Mouse (Mus musculus) limb, embryonic 11.5 days (tissue): ENCODE data around the gene Atp5e. TPM values are rescaled to one million over a fixed set of nuclear protein-coding genes. Genes with fewer than 3 reads are reported as not detected.
A peak's percentile ranks its signal among the peaks of the same experiment; 100 is the strongest.

Experiments
- ATAC-seq: fragments of 200-750 bp; cut with Nextera tagmentation; 2 replicates; pipeline ENCODE4 v1.8.0; 2017; ENCODE audit warnings: low read depth; ENCODE audit not compliant: insufficient number of reproducible peaks, low FRiP score, low TSS enrichment
- DNase-seq: peaks from one replicate; pipeline ENCODE4 v3.0.0-alpha.2; 2015; ENCODE audit warnings: low spot score
- H3K27ac ChIP-seq: fragments of 300-500 bp; sonication (generic); replicated peaks from 2 replicates; pipeline ENCODE4 v1.5.1; 2014; ENCODE audit warnings: low read depth, mild to moderate bottlenecking, low read length
- H3K27me3 ChIP-seq: fragments of 300-500 bp; sonication (generic); 2 replicates; pipeline ENCODE4 v1.6.1; 2014; ENCODE audit warnings: mild to moderate bottlenecking, low read length, mixed read lengths; ENCODE audit not compliant: control insufficient read depth, insufficient read depth
- H3K36me3 ChIP-seq: fragments of 300-500 bp; sonication (generic); 2 replicates; pipeline ENCODE4 v1.6.1; 2014; ENCODE audit warnings: mild to moderate bottlenecking, low read length, moderate library complexity, mixed read lengths; ENCODE audit not compliant: control insufficient read depth, insufficient read depth
- H3K4me1 ChIP-seq: fragments of 300-500 bp; sonication (generic); 2 replicates; pipeline ENCODE4 v1.6.1; 2014; ENCODE audit warnings: low read length, mixed read lengths; ENCODE audit not compliant: control insufficient read depth, insufficient read depth
- H3K4me2 ChIP-seq: fragments of 300-500 bp; sonication (generic); 2 replicates; pipeline ENCODE4 v1.6.1; 2014; ENCODE audit warnings: low read depth, mild to moderate bottlenecking, moderate library complexity; ENCODE audit not compliant: severe bottlenecking
- H3K4me3 ChIP-seq: fragments of 300-500 bp; sonication (generic); 2 replicates; pipeline ENCODE4 v1.5.1; 2014; ENCODE audit warnings: low read depth, low read length
- H3K9ac ChIP-seq: fragments of 300-500 bp; sonication (generic); 2 replicates; pipeline ENCODE4 v1.6.1; 2014; ENCODE audit warnings: mild to moderate bottlenecking, low read length
- H3K9me3 ChIP-seq: fragments of 300-500 bp; sonication (generic); 2 replicates; pipeline ENCODE4 v1.6.1; 2016; ENCODE audit warnings: low read length; ENCODE audit not compliant: control insufficient read depth
- WGBS: fragments of 180-500 bp; shearing (Covaris S2); extraction: QIAGEN DNeasy Blood & Tissue Kit; methylation state at CpG from one replicate; pipeline ENCODE4 v1.1.7; 2014; 5-methylcytosine and 5-hydroxymethylcytosine counted together
- polyA plus RNA-seq: library from polyadenylated mRNA; unstranded; fragments of >200 nt; fragmentation: Nextera tagmentation; extraction: Ambion mirVana; gene quantifications from 2 replicates; pipeline ENCODE4 v1.2.1, GENCODE M21; 2014

Gene Atp5e
- 720 and 731 TPM in 2 replicates for polyA plus RNA-seq

DNA sequence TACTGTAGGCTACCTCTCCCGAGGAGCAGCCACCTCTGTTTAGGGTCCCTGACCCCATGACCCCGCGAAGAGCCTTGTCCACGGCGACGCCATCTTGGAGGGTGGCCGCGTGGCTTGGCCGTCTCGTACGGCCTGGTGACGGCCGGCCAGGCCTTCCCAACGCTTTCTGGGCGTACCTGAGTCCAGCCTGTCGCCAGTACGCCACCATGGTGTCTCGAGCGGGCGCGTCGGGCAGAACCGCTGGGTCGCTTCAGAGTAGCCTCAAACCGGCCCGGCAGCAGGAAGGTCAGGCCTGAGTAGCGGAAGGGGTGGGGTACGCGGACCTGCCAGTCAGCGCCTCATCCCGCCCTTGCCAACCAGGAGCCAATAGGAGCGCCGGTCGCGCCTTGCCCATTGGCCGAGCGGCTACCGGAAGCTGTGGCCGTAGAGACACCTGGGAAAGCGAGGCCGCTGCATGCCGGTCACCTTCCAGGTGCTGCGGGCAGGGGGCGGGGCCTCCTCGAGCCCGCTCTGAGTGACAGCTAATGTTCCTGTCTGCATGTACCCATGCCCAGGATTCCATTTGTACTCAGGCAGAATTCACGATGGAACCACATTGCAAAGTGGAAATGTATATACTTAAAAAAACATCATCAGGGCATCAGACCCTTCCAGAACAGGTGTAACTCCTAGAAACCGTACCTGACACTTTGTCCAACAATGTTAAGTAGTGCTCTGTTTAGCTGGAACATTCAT is at the start of gene Atp5e:
Gene Atp5e, minus strand, starts transcription at position 317 of the 735 bp plus-strand sequence.
- no peaks in the 10 kb centered on the region for H3K4me1 ChIP-seq
- H3K4me3 ChIP-seq: peak within 1 kb of the TSS; percentile 82
- no peak within 1 kb of the TSS for H3K27ac ChIP-seq
- H3K4me2 ChIP-seq: peak within 1 kb of the TSS; percentile 75
- no peaks in the 10 kb centered on the region for H3K27me3 ChIP-seq
- peak; percentile 96 for DNase-seq
- ATAC-seq: peak; percentile 98
- H3K9me3 ChIP-seq: no peaks in the 10 kb centered on the region
- H3K36me3 ChIP-seq: no peaks in the 10 kb centered on the region; the same call in 1 of the 2 replicates
- WGBS: 2% methylated on average over 48 of the region's 48 CpGs
- H3K9ac ChIP-seq: peak within 1 kb of the TSS; percentile 88

DNA sequence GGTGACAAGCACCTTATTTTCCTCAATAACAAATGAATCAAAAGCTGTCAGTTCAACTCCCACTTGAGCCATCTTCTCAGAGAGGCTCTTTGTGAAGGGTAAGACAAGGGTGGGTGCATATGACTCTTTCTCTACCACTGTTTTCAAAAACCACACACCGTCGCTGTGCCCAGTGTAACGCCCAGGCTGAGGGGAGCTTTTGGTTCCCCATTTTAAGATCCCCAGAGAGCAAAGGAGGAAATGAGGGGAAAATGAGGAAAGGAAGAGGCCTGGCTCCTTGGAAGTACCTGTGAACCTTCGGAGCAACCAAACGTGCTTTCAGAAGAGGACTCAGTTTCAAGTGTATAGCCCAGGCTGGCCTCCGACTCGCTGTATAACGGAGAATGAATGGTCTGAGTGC is 45.9 kb upstream of the Atp5e start:
- Histone ChIP-seq H3K27ac (no peak overlapping the region), H3K9me3 (no peaks in the 10 kb centered on the region), H3K4me3 (no peak overlapping the region), H3K4me2 (no peak overlapping the region), H3K27me3 (no peaks in the 10 kb centered on the region), H3K36me3 (no peaks in the 10 kb centered on the region), H3K4me1 (no peaks in the 10 kb centered on the region), H3K9ac (no peak overlapping the region)
- 86% methylated on average over 8 of the region's 8 CpGs for WGBS
- DNase-seq (no peak), ATAC-seq (no peak)

DNA sequence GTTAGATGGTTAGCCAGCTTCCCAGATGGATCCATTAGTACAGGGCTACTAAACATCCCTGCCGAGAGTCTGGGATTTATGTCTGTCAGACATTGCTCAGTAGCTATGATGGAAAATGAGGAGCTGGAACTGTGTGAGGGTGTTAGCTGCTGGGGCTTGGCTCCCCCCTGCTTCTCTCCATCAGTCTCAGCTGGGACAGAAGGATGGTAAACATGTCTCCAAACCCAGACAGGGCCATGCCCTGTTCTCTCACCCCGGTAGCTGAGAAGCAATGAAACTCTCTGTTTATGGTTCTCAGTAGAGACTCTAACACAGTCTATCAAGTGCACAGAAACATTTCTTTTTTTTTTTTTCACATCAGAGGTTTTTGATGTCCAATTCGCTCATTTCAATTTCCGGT is 44.1 kb upstream of the Atp5e start:
- H3K4me1 ChIP-seq: no peaks in the 10 kb centered on the region
- ATAC-seq: no peak
- DNase-seq: no peak
- no peaks in the 10 kb centered on the region for H3K36me3 ChIP-seq
- 83% methylated on average over 4 of the region's 4 CpGs for WGBS
- no peaks in the 10 kb centered on the region for H3K27me3 ChIP-seq
- H3K4me2 ChIP-seq: no peak overlapping the region
- H3K4me3 ChIP-seq: no peak overlapping the region
- H3K9ac ChIP-seq: no peak overlapping the region
- no peak overlapping the region for H3K27ac ChIP-seq
- no peaks in the 10 kb centered on the region for H3K9me3 ChIP-seq

DNA sequence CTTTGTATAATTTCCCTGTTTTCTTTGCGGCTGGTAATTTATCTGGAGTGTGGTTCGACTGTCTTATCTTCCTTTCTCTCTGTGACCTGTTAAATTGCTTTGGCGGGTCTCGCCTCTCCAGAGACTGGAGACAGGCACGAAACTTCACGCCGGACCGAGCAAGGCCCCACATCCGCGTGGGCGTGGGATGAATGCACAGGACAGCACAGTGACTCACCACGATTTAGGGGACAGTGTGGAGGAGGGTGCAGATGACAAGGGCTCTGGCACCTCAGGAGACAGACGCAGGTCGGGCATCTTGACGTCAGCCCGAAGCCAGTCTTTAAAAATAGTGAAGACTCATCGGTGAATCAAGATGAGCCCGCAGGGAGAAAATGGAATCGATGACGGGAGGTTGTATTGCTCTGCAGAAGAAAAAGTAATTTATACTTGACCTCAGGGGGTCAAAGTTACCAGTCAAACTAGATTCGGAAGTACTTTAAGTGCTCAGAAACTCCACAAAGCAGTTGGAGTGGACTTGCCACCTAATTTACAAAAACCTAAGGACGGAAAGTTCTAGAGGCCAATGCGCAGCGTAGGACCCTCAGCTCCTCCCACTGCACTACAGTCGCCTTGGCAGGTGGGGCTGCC is 39.0 kb upstream of the Atp5e start:
- Histone ChIP-seq H3K4me1 (no peaks in the 10 kb centered on the region), H3K9me3 (no peaks in the 10 kb centered on the region), H3K4me2 (no peak overlapping the region), H3K4me3 (no peak overlapping the region), H3K9ac (no peak overlapping the region), H3K27me3 (no peaks in the 10 kb centered on the region), H3K27ac (no peak overlapping the region), H3K36me3 (no peaks in the 10 kb centered on the region)
- WGBS: 80% methylated on average over 25 of the region's 25 CpGs
- ATAC-seq (no peak), DNase-seq (no peak)

DNA sequence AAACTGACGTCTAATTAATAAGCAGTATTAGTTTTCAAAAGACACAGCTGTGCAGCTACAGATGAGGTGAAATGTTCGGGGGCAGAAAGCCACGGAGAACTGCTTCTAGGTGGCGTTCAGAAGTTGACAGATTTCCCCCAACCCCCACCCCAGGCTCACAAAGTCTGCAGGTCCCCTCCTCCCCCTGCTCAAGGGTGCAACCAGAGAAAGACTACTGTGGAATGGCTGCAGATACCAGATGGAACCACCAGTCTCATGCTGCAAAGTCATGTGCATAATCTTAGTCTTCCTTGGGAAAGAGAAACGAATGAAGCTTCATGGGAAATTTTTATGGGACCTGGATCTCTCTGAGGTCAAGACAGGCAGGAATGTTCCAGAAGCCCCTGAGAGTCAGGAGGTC is 38.4 kb upstream of the Atp5e start:
- Histone ChIP-seq H3K27me3 (no peaks in the 10 kb centered on the region), H3K36me3 (no peaks in the 10 kb centered on the region), H3K9me3 (no peaks in the 10 kb centered on the region), H3K9ac (no peak overlapping the region), H3K4me2 (no peak overlapping the region), H3K4me3 (no peak overlapping the region), H3K4me1 (no peaks in the 10 kb centered on the region), H3K27ac (no peak overlapping the region)
- DNase-seq: no peak
- no peak for ATAC-seq
- 33% methylated on average over 5 of the region's 5 CpGs for WGBS

DNA sequence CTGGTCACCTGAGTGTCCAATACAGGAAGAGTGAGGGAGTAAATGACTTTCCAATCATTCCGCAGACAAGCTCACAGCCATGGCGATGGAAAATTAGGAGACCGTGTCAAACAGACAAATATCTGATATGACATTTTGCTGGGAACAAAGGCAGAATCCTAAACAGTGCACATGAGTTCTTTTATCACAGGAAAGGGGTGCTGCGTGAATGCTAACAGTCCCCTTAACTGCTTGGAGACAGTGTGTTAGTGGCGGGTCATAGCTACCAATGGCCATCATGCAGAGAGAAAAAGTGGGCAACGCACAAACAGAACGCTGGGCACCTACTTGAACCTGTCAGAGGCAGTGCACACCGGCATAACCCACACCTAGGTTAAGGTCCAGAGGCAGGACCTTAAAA is 37.6 kb upstream of the Atp5e start:
- 78% methylated on average over 8 of the region's 8 CpGs for WGBS
- Histone ChIP-seq H3K27ac (no peak overlapping the region), H3K4me2 (no peak overlapping the region), H3K27me3 (no peaks in the 10 kb centered on the region), H3K9ac (no peak overlapping the region), H3K4me3 (no peak overlapping the region), H3K4me1 (no peaks in the 10 kb centered on the region), H3K9me3 (no peaks in the 10 kb centered on the region), H3K36me3 (no peaks in the 10 kb centered on the region)
- DNase-seq (no peak), ATAC-seq (no peak)

DNA sequence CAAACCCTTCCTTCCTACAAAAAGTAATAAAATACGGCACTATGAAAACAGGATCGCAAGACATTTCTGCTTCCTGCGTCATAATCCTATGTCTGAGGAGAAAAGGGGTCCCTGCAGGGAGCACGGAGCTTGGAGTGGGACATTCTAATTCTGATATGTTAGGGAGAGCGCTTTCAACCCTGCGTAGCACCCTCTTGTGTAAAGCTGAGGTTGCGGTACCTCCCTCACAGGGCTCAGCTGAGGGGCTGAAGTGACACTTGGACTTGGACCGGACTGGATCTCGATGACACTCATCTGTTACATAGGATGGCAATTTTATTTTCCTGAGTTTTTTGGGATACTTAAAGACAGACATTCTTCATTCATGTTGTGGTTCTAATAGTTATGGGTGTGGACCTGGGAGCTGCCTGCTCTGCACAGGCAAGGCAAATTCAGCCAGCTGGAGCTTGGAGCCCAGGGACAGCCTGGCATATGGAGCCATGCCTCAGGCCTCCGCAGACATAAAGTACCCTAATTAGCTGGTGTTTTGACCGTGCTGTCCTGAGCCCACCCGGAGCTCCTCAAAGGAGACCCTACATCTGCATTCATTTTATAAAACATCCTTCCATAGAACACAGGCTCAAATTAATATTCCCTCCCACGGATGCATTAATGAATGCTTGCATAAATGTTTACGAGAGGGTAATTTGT is 37.1 kb upstream of the Atp5e start:
- Histone ChIP-seq H3K4me1 (no peaks in the 10 kb centered on the region), H3K27ac (no peak overlapping the region), H3K27me3 (no peaks in the 10 kb centered on the region), H3K9ac (no peak overlapping the region), H3K9me3 (no peaks in the 10 kb centered on the region), H3K4me2 (no peak overlapping the region), H3K36me3 (no peaks in the 10 kb centered on the region), H3K4me3 (no peak overlapping the region)
- WGBS: 64% methylated on average over 14 of the region's 14 CpGs
- DNase-seq (peak; percentile 32), ATAC-seq (peak; percentile 26; the same call in 1 of the 2 replicates)

DNA sequence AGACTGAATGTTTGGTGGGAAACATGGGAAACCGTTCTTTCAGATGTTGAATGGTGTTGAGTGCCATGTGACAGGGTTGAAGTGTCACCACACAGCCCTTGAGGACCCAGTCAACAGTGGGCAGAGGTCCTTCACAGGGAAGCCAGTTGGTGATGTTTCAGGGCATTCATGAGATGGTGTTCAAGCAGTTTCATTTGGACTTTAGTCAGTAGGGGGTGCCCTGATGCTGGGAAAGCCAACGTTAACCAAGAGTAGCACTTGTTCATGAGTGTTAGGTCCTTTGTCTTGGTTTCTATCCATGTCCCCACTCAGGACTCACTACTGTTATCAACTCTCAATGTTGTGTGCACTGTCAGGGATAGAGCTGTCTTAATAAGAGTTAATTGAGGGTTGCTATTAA is 29.0 kb upstream of the Atp5e start:
- Histone ChIP-seq H3K4me3 (no peak overlapping the region), H3K36me3 (no peaks in the 10 kb centered on the region), H3K4me1 (no peaks in the 10 kb centered on the region), H3K4me2 (no peak overlapping the region), H3K27ac (no peak overlapping the region), H3K27me3 (no peaks in the 10 kb centered on the region), H3K9me3 (no peaks in the 10 kb centered on the region), H3K9ac (no peak overlapping the region)
- DNase-seq: no peak
- no peak for ATAC-seq
- WGBS: 73% methylated on average over 2 of the region's 2 CpGs
